Mouse (Mus musculus) heart, embryonic 16.5 days (tissue): ENCODE data around the gene Eif4g3. TPM values are rescaled to one million over a fixed set of nuclear protein-coding genes. Genes with fewer than 3 reads are reported as not detected.

Experiments used
- ATAC-seq: fragments of 200-750 bp; cut with Nextera tagmentation; replicated peaks from 2 replicates; pipeline ENCODE4 v1.8.0; 2017; ENCODE audit warnings: moderate number of reproducible peaks; ENCODE audit not compliant: insufficient read depth, low FRiP score; ENCODE audit errors: extremely low read depth
- H3K27ac ChIP-seq: fragments of 300-500 bp; sonication (generic); 2 replicates; pipeline ENCODE4 v1.5.1; 2014; ENCODE audit warnings: mild to moderate bottlenecking, low read length, control low read depth, moderate library complexity
- H3K27me3 ChIP-seq: fragments of 300-500 bp; sonication (generic); 2 replicates; pipeline ENCODE4 v1.6.1; 2014; ENCODE audit warnings: low read length, mixed read lengths; ENCODE audit not compliant: control insufficient read depth, insufficient read depth
- H3K36me3 ChIP-seq: fragments of 300-500 bp; sonication (generic); 2 replicates; pipeline ENCODE4 v1.6.1; 2014; ENCODE audit not compliant: control insufficient read depth, insufficient read depth
- H3K4me1 ChIP-seq: fragments of 300-500 bp; sonication (generic); 2 replicates; pipeline ENCODE4 v1.6.1; 2014; ENCODE audit warnings: low read length, mixed read lengths; ENCODE audit not compliant: control insufficient read depth, insufficient read depth
- H3K4me2 ChIP-seq: fragments of 300-500 bp; sonication (generic); 2 replicates; pipeline ENCODE4 v1.6.1; 2014; ENCODE audit warnings: low read depth, mild to moderate bottlenecking, control low read depth, low read length
- H3K4me3 ChIP-seq: fragments of 300-500 bp; sonication (generic); 2 replicates; pipeline ENCODE4 v1.5.1; 2014; ENCODE audit warnings: mild to moderate bottlenecking, control low read depth, low read length
- H3K9ac ChIP-seq: fragments of 300-500 bp; sonication (generic); 2 replicates; pipeline ENCODE4 v1.6.1; 2014; ENCODE audit warnings: low read length, control low read depth
- H3K9me3 ChIP-seq: fragments of 300-500 bp; sonication (generic); replicated peaks from 2 replicates; pipeline ENCODE4 v1.6.1; 2016; ENCODE audit warnings: low read length; ENCODE audit not compliant: control insufficient read depth
- WGBS: fragments of 180-500 bp; shearing (Covaris S2); extraction: QIAGEN DNeasy Blood & Tissue Kit; methylation state at CpG from one replicate; pipeline ENCODE4 v1.1.7; 2014; 5-methylcytosine and 5-hydroxymethylcytosine counted together
- polyA plus RNA-seq: library from polyadenylated mRNA; unstranded; fragments of >200 nt; fragmentation: Nextera tagmentation; extraction: Ambion mirVana; gene quantifications from 2 replicates; pipeline ENCODE4 v1.2.1, GENCODE M21; 2015

The Eif4g3 gene
- polyA plus RNA-seq, 1 experiment from 2014 or later, result 18.9 TPM

- WGBS, result 43% methylated on average over 3 of the region's 3 CpGs
- no peak for ATAC-seq
Observed at GRCm38 (mm10) chr4:138067858-138068257, 75.0 kb downstream of the Eif4g3 start.

DNA sequence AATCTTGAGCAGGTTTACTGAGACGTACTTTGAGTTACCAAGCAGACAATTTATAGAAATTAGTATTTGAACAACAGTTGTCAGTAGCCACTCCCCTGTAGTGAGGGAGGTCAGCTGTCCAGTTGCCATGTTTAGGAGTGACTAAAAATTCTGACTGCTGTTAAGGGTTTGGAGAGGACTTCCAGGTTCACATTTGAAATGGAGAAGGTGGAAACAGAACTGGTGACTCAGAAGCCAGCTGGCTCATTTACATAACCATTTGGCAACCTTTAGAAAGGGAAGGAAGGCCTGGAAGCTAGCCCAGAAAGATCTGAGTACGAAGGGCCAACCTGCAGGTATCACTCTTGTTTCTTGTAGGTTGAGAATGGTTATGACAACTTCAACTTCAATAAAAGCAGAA is 75.8 kb downstream of the Eif4g3 start:
- Histone ChIP-seq H3K36me3 (peaks cover 2% of the 10 kb centered on the region; the same call in 1 of the 2 replicates), H3K4me3 (no peak overlapping the region), H3K9ac (no peak overlapping the region), H3K4me2 (no peak overlapping the region), H3K9me3 (no peaks in the 10 kb centered on the region), H3K27ac (no peak overlapping the region), H3K4me1 (peaks cover 27% of the 10 kb centered on the region), H3K27me3 (no peaks in the 10 kb centered on the region)
- ATAC-seq, result no peak
- WGBS, result 52% methylated on average over 2 of the region's 2 CpGs

More at GRCm38 (mm10) chr4:138067858-138068257, 75.0 kb downstream of the Eif4g3 start:
- Histone ChIP-seq H3K27ac (no peak overlapping the region), H3K4me2 (no peak overlapping the region), H3K4me3 (no peak overlapping the region), H3K9ac (no peak overlapping the region), H3K4me1 (peaks cover 20% of the 10 kb centered on the region), H3K27me3 (no peaks in the 10 kb centered on the region), H3K36me3 (peaks cover 2% of the 10 kb centered on the region; the same call in 1 of the 2 replicates), H3K9me3 (no peaks in the 10 kb centered on the region)

DNA sequence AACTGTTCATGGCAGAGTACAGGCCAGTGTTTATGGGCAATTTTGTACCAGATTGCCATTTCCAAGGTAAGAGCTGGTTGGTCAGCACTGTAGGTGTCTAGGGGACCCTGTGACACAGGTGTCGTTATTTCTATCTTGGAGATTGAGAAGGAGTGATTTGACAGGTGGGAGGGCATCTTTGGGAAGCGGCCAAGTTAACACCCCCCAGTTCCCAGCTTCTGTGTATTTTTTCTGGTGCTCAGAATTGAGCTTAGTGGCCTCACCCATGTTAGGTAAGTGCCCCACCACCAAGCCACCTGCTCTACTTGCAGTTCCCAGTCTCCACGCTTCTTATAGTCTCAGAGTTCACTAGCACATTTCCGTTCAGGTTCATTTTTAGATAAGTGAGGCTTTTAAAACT is 76.5 kb downstream of the Eif4g3 start:
- WGBS, result 79% methylated on average over 4 of the region's 4 CpGs
- H3K4me2 ChIP-seq, result no peak overlapping the region
- peaks cover 2% of the 10 kb centered on the region; the same call in 1 of the 2 replicates for H3K36me3 ChIP-seq
- H3K4me1 ChIP-seq, result peaks cover 31% of the 10 kb centered on the region
- no peaks in the 10 kb centered on the region for H3K9me3 ChIP-seq
- H3K27me3 ChIP-seq, result no peaks in the 10 kb centered on the region
- no peak overlapping the region for H3K27ac ChIP-seq
- ATAC-seq, result no peak
- no peak overlapping the region for H3K9ac ChIP-seq
- H3K4me3 ChIP-seq, result no peak overlapping the region

GRCm38 (mm10) chr4:138071497-138071896 is 78.7 kb downstream of the Eif4g3 start:
- peak overlapping the region; percentile 50; the same call in 1 of the 2 replicates for H3K27ac ChIP-seq
- no peaks in the 10 kb centered on the region for H3K27me3 ChIP-seq
- 46% methylated on average over 6 of the region's 6 CpGs for WGBS
- peaks cover under 1% of the 10 kb centered on the region; the same call in 1 of the 2 replicates for H3K36me3 ChIP-seq
- no peaks in the 10 kb centered on the region for H3K9me3 ChIP-seq
- no peak overlapping the region for H3K4me2 ChIP-seq
- no peak overlapping the region for H3K4me3 ChIP-seq
- H3K4me1 ChIP-seq, result peaks cover 20% of the 10 kb centered on the region
- no peak for ATAC-seq
- H3K9ac ChIP-seq, result no peak overlapping the region; the same call in 1 of the 2 replicates

- ATAC-seq, result no peak
- H3K4me1 ChIP-seq, result peaks cover 20% of the 10 kb centered on the region
- H3K36me3 ChIP-seq, result no peaks in the 10 kb centered on the region
- H3K4me2 ChIP-seq, result no peak overlapping the region
- no peak overlapping the region for H3K4me3 ChIP-seq
- no peaks in the 10 kb centered on the region for H3K9me3 ChIP-seq
- H3K27ac ChIP-seq, result peak overlapping the region; percentile 47
- H3K27me3 ChIP-seq, result no peaks in the 10 kb centered on the region
- peak overlapping the region; percentile 21; the same call in 1 of the 2 replicates for H3K9ac ChIP-seq
- WGBS, result 79% methylated on average over 11 of the region's 11 CpGs
Observed at GRCm38 (mm10) chr4:138073086-138073485, 80.3 kb downstream of the Eif4g3 start.

DNA sequence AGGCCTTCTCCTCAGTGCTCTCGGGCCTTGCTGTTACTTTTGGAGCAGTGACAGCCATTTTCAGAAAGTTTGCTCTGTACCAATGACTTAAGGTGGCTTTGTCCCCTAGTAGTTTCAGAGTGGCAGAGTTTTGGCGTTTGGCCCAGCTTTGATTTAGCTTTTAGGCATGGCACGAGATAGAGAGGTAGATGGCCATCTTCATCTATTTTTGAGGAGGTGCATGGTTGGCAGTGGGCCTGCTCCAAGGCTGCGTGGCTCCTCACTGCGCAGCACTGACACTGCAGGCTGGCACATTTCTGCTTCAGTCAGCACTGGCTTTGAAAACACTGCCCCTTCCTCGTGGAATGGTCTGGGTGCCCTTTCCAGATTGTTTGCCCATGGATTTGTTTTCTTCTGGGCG is 80.7 kb downstream of the Eif4g3 start:
- Histone ChIP-seq H3K4me1 (peaks cover 17% of the 10 kb centered on the region), H3K9me3 (no peaks in the 10 kb centered on the region), H3K36me3 (no peaks in the 10 kb centered on the region), H3K4me3 (no peak overlapping the region), H3K27ac (peak overlapping the region; percentile 47), H3K4me2 (no peak overlapping the region), H3K27me3 (no peaks in the 10 kb centered on the region), H3K9ac (peak overlapping the region; percentile 21; the same call in 1 of the 2 replicates)
- 48% methylated on average over 7 of the region's 7 CpGs for WGBS
- ATAC-seq, result no peak

DNA sequence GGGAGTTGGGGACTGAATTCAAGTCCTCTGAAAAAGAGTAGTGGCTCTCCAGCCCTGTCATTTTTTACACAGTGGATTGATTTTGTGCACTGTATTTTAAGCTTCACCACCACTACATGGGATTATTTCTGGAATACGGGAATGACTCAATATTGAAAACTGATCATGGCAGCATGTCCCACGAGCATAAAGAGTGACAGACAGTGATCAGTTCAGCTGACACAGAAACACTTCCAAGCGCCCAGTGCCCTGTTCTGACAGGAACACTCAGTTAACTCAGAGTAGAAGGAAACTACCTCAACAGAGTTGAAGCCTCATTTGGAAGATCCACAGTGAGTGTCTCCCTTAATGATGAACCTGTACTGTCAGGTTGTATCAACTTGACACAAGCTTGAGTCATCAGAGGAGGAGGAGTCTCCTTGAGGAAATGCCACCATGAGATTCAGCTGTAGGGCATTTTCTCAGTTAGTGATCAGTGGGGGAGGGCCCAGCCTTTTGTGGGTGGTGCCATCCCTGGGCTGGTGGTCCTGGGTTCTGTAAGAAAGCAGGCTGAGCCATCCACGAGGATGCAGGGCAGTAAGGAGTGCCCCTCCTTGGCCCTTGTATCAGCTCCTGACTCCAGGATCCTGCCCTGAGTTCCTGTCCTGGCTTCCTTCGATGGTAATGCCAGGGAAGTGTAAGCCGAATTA is 82.2 kb downstream of the Eif4g3 start:
- WGBS, result 71% methylated on average over 6 of the region's 6 CpGs
- no peak overlapping the region for H3K4me2 ChIP-seq
- no peaks in the 10 kb centered on the region for H3K9me3 ChIP-seq
- no peak overlapping the region for H3K27ac ChIP-seq
- no peaks in the 10 kb centered on the region for H3K36me3 ChIP-seq
- H3K9ac ChIP-seq, result no peak overlapping the region
- peaks cover 17% of the 10 kb centered on the region for H3K4me1 ChIP-seq
- ATAC-seq, result no peak
- H3K27me3 ChIP-seq, result no peaks in the 10 kb centered on the region
- H3K4me3 ChIP-seq, result no peak overlapping the region

DNA sequence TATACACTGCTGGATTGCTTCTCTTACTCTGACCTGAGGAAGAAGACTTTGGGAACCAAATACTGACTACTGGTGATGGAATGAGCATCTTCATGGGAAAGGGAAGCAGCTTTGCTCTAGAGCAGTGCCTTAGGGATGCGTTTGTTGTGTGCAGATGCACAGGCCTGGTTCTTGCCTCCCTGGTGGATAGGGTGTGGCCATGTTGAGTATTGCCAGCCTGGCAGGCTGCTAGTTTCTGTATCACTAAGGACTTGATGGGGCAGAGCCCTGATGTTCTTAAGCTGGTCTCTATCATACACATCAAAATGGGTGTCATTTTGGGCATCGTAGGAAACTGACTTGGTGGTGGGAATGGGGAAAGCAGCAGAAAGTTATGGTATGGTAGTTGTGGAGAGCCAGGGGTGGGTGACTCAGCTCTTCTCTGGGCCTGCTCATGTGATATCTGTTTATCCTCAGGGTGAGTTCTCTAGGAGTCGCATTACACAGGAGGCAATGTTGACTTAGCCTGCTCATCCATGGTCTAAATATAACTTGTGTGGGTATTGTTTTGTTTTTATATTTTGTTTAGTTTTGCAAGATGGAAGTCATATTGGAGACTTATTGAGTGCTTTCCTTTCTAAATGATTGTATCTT is 85.0 kb downstream of the Eif4g3 start:
- H3K9ac ChIP-seq, result no peak overlapping the region
- no peaks in the 10 kb centered on the region for H3K9me3 ChIP-seq
- H3K36me3 ChIP-seq, result no peaks in the 10 kb centered on the region
- H3K27ac ChIP-seq, result no peak overlapping the region
- no peak overlapping the region for H3K4me3 ChIP-seq
- H3K27me3 ChIP-seq, result no peaks in the 10 kb centered on the region
- H3K4me1 ChIP-seq, result peaks cover 11% of the 10 kb centered on the region
- ATAC-seq, result no peak
- no peak overlapping the region for H3K4me2 ChIP-seq
- WGBS, result 75% methylated on average over 3 of the region's 3 CpGs

GRCm38 (mm10) chr4:138079234-138079633 is 86.4 kb downstream of the Eif4g3 start:
- H3K4me2 ChIP-seq, result no peak overlapping the region
- H3K27me3 ChIP-seq, result no peaks in the 10 kb centered on the region
- H3K27ac ChIP-seq, result no peak overlapping the region
- ATAC-seq, result no peak
- no peak overlapping the region for H3K4me3 ChIP-seq
- H3K4me1 ChIP-seq, result no peaks in the 10 kb centered on the region
- WGBS, result 93% methylated on average over 5 of the region's 5 CpGs
- peaks cover 6% of the 10 kb centered on the region; the same call in 1 of the 2 replicates for H3K36me3 ChIP-seq
- H3K9ac ChIP-seq, result no peak overlapping the region
- H3K9me3 ChIP-seq, result no peaks in the 10 kb centered on the region
